Mouse (Mus musculus) testis, adult 2 months (tissue): ENCODE results near the gene S1pr2.

Experiments used
- CTCF ChIP-seq: fragments of 200-500 bp; IDR thresholded peaks from 2 replicates; pipeline ENCODE4 v1.5.1; 2012; ENCODE audit warnings: low read depth, mild to moderate bottlenecking, inconsistent platforms, low read length, moderate library complexity; ENCODE audit not compliant: control insufficient read depth, insufficient read depth, insufficient replicate concordance
- POLR2A ChIP-seq: fragments of 200-500 bp; IDR thresholded peaks from 2 replicates; pipeline ENCODE4 v1.6.1; 2012; ENCODE audit warnings: low read depth, mild to moderate bottlenecking, inconsistent platforms, low read length, moderate library complexity; ENCODE audit not compliant: control insufficient read depth

- TF ChIP-seq POLR2A: no peak
- no peak for TF ChIP-seq CTCF
Observed at GRCm38 (mm10) chr9:21007313-21007952, 30.9 kb upstream of the S1pr2 start.
